ENCODE assay signal across 10 mouse cellular contexts in genomic region chr4:141853437-141853836, GRCm38 (mm10). TPM values are rescaled to one million over a fixed set of nuclear protein-coding genes. Genes with fewer than 3 reads are reported as not detected.
A peak's percentile ranks its signal among the peaks of the same experiment; 100 is the strongest.
DNase-seq lines count a peak whose midpoint lies in the region; ATAC-seq lines count a peak whose summit lies in the region.
"Had no signal": no experiment of that assay in that cellular context is flagged by ENCODE, and none has a peak within 500 bp of the region (broad histone marks: within the 10 kb centered on the region; RNA-seq: fewer than 3 reads in every experiment).

No protein-coding gene starts in this region.

- H3K27ac ChIP-seq in heart, embryonic 10.5 days, result no peak overlapping the region
- H3K27ac ChIP-seq: neural tube, embryonic 13.5 days had no signal

- H3K4me3 ChIP-seq in heart, embryonic 10.5 days, result no peak overlapping the region
- H3K4me3 ChIP-seq: neural tube, embryonic 13.5 days had no signal

- peaks cover 1% of the 10 kb centered on the region; the same call in 1 of the 2 replicates for H3K36me3 ChIP-seq in heart, embryonic 10.5 days
- H3K36me3 ChIP-seq: neural tube, embryonic 13.5 days had no signal

- H3K9me3 ChIP-seq in heart, embryonic 10.5 days, result no peaks in the 10 kb centered on the region
- H3K9me3 ChIP-seq: neural tube, embryonic 13.5 days had no signal

- intact Hi-C loops in heart, postnatal 36 days (cut with DNase I), result loop anchor here (2.0 kb wide), 1 partner anchor 235 kb away; the partner anchor contains the start of gene Tmem82

- peak; percentile 63 to 69 for DNase-seq in heart, postnatal 36 days
- no peak for DNase-seq in heart, embryonic 10.5 days (ENCODE audit: low spot score)
- peak; percentile 74 for DNase-seq in right cerebral cortex, postnatal 4 days
- DNase-seq in right cerebral cortex, postnatal 25 days, result no peak
- DNase-seq in adrenal gland, postnatal 36 days, result peak; percentile 59 to 74
- peak; percentile 52 for DNase-seq in retina, adult 2 months (ENCODE audit: low read depth, low spot score)
- DNase-seq in layer of hippocampus, adult 18-20 months (ENCODE audit: low spot score in 2 of 2), result no peak

- H3K27me3 ChIP-seq in heart, embryonic 10.5 days (ENCODE audit: insufficient read depth, poor library complexity, severe bottlenecking), result no peaks in the 10 kb centered on the region
- H3K27me3 ChIP-seq: neural tube, embryonic 13.5 days had no signal

- WGBS in heart, embryonic 10.5 days, result 84% methylated on average over 9 of the region's 9 CpGs

- peaks cover 6% of the 10 kb centered on the region; the same call in 1 of the 2 replicates for H3K4me1 ChIP-seq in heart, embryonic 10.5 days

- peak; percentile 38; the same call in 1 of the 2 replicates for ATAC-seq in granulocyte monocyte progenitor cell, adult 5-6 weeks (replicated peaks; ENCODE audit: poor library complexity, severe bottlenecking)

RNA-seq across cellular contexts. Expression of gene Ctrc, which starts 7.3 kb away (rescaled TPM):
- not detected for total RNA-seq in heart, postnatal 36 days (2021)
- not detected in 2 replicates for polyA plus RNA-seq in heart, embryonic 10.5 days (2016; fragmentation: Nextera tagmentation; extraction: Ambion mirVana)
- not detected for total RNA-seq in adrenal gland, postnatal 36 days (2021)
- total RNA-seq in granulocyte monocyte progenitor cell, adult 5-6 weeks (2014; fragmentation: Nextera tagmentation), result not detected in 2 replicates
- total RNA-seq in granulocyte monocyte progenitor cell, adult 5-6 weeks (2017), result not detected in 2 replicates
- not detected for total RNA-seq in layer of hippocampus, adult 18-20 months (2021)
- total RNA-seq: layer of hippocampus, postnatal 25 days had no signal
- polyA plus RNA-seq: neural tube, embryonic 13.5 days had no signal

RNA-seq across cellular contexts. Expression of gene Efhd2, which starts 21.3 kb away (rescaled TPM):
- total RNA-seq in heart, postnatal 36 days (2021), result 10 to 100 TPM; 20.4 to 21.3 TPM
- 139 and 151 TPM in 2 replicates for polyA plus RNA-seq in heart, embryonic 10.5 days (2016; fragmentation: Nextera tagmentation; extraction: Ambion mirVana)
- 10 to 100 TPM; 23.1 to 29.1 TPM for total RNA-seq in adrenal gland, postnatal 36 days (2021)
- 50.2 and 58.8 TPM in 2 replicates for total RNA-seq in granulocyte monocyte progenitor cell, adult 5-6 weeks (2014; fragmentation: Nextera tagmentation)
- total RNA-seq in granulocyte monocyte progenitor cell, adult 5-6 weeks (2017), result 53.7 and 72.7 TPM in 2 replicates
- total RNA-seq in layer of hippocampus, adult 18-20 months (2021), result 100 to 1,000 TPM; 157 to 184 TPM

RNA-seq across cellular contexts. Expression of gene Cela2a, which starts 27.5 kb away (rescaled TPM):
- total RNA-seq in heart, postnatal 36 days (2021), result not detected
- polyA plus RNA-seq in heart, embryonic 10.5 days (2016; fragmentation: Nextera tagmentation; extraction: Ambion mirVana), result not detected in 2 replicates
- not detected for total RNA-seq in adrenal gland, postnatal 36 days (2021)
- total RNA-seq in granulocyte monocyte progenitor cell, adult 5-6 weeks (2014; fragmentation: Nextera tagmentation), result not detected in 2 replicates
- not detected in 2 replicates for total RNA-seq in granulocyte monocyte progenitor cell, adult 5-6 weeks (2017)
- total RNA-seq in layer of hippocampus, adult 18-20 months (2021), result not detected
- total RNA-seq: layer of hippocampus, postnatal 25 days had no signal
- polyA plus RNA-seq: neural tube, embryonic 13.5 days had no signal

Comparison
In these comparisons a context has a peak if more than half of its experiments do, and no peak if none do; other contexts are left out.
1. DNase-seq: peak in heart, postnatal 36 days (2 of 2), right cerebral cortex, postnatal 4 days (single experiment), adrenal gland, postnatal 36 days (2 of 2) and retina, adult 2 months (single experiment); none in heart, embryonic 10.5 days (single experiment), right cerebral cortex, postnatal 25 days (single experiment) and layer of hippocampus, adult 18-20 months (0 of 2).